Mouse (Mus musculus) neutrophil, adult 5-6 weeks (primary cell): ENCODE data around the gene Sppl2b. TPM values are rescaled to one million over a fixed set of nuclear protein-coding genes. Genes with fewer than 3 reads are reported as not detected.
A peak's percentile ranks its signal among the peaks of the same experiment; 100 is the strongest.
"Not testable (repeated sequence)": the region's sequence is repeated elsewhere in the genome, so short reads cannot be mapped to it uniquely, and the experiment has no call there.

ENCODE experiments used
- ATAC-seq: fragments of 151-379, 151-347 bp; 2 replicates; pipeline ENCODE4 v1.8.0; 2017; ENCODE audit warnings: mild to moderate bottlenecking, moderate TSS enrichment; ENCODE audit not compliant: insufficient number of reproducible peaks, poor library complexity, low FRiP score, severe bottlenecking; ENCODE audit errors: extremely low read depth
- total RNA-seq: library from RNA; stranded (forward); fragments of 200-1000 nt; gene quantifications from 2 replicates; pipeline ENCODE4 v1.2.3, GENCODE M21; 2017

The Sppl2b gene
- total RNA-seq, result 13.3 and 20.7 TPM in 2 replicates

- peak; percentile 77 for ATAC-seq
Measured at GRCm38 (mm10) chr10:80854913-80855748, at the start of gene Sppl2b, which contains the start of gene Lsm7. Sppl2b (plus strand) TSS chr10:80855275. Lsm7 (minus strand) TSS chr10:80855209.

- ATAC-seq, result no peak
Measured at GRCm38 (mm10) chr10:80805322-80805721, 49.8 kb upstream of the Sppl2b start.

- peak; percentile 38 for ATAC-seq
Measured at GRCm38 (mm10) chr10:80805925-80806324, 49.1 kb upstream of the Sppl2b start.

GRCm38 (mm10) chr10:80806341-80807056, 48.6 kb upstream of the Sppl2b start:
- ATAC-seq, result no peak

- peak; percentile 7; the same call in 1 of the 2 replicates for ATAC-seq
Measured at GRCm38 (mm10) chr10:80807057-80807627, 47.9 kb upstream of the Sppl2b start.

GRCm38 (mm10) chr10:80808099-80808984, 46.7 kb upstream of the Sppl2b start:
- no peak for ATAC-seq

GRCm38 (mm10) chr10:80808985-80809632, 46.0 kb upstream of the Sppl2b start:
- no peak for ATAC-seq

GRCm38 (mm10) chr10:80810084-80810483, 45.0 kb upstream of the Sppl2b start:
- no peak for ATAC-seq

GRCm38 (mm10) chr10:80812391-80813041, 42.6 kb upstream of the Sppl2b start:
- ATAC-seq, result no peak

GRCm38 (mm10) chr10:80813366-80813765, 41.7 kb upstream of the Sppl2b start, which contains the start of gene Jsrp1:
Jsrp1 (minus strand) TSS chr10:80813498.
- no peak for ATAC-seq

GRCm38 (mm10) chr10:80814800-80815199, 40.3 kb upstream of the Sppl2b start:
- no peak for ATAC-seq

- ATAC-seq, result not testable (repeated sequence)
Measured at GRCm38 (mm10) chr10:80816303-80816702, 38.8 kb upstream of the Sppl2b start.

GRCm38 (mm10) chr10:80817164-80817563, 37.9 kb upstream of the Sppl2b start:
- no peak for ATAC-seq

- ATAC-seq, result not testable (repeated sequence)
Measured at GRCm38 (mm10) chr10:80817955-80818354, 37.1 kb upstream of the Sppl2b start.

- no peak for ATAC-seq
Measured at GRCm38 (mm10) chr10:80818599-80819281, 36.3 kb upstream of the Sppl2b start.

- no peak for ATAC-seq
Measured at GRCm38 (mm10) chr10:80819406-80819805, 35.7 kb upstream of the Sppl2b start.

GRCm38 (mm10) chr10:80821991-80822390, 33.1 kb upstream of the Sppl2b start:
- ATAC-seq, result no peak
